Comparison of ENCODE assay signal across 12 mouse cellular contexts in the genomic region with DNA sequence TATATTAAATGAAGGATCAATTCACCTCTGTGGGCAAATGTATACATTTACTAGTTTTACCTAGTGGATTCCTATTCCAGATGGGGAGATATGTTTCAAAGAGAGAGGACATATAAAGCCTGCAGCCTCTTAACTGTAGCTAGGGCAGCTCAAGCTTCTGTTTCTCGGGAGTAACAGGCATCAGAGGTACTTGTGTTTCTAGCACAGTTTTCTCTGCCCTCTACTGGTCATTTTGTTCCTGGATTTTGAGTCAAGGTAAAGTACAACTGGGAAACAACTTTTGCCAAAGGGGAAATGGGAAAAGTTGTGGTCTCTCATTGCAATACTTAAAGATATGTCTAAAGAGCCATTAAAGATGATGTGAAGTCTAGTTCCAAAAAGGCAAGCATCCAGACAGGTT. TPM values are rescaled to one million over a fixed set of nuclear protein-coding genes. Genes with fewer than 3 reads are reported as not detected.
DNase-seq lines count a peak whose midpoint lies in the region; ATAC-seq lines count a peak whose summit lies in the region.
"Had no signal": no experiment of that assay in that cellular context is flagged by ENCODE, and none has a peak within 500 bp of the region (broad histone marks: within the 10 kb centered on the region; RNA-seq: fewer than 3 reads in every experiment).

No protein-coding gene starts in this region.

- H3K4me3 ChIP-seq in kidney, embryonic 15.5 days (replicated peaks) = no peak overlapping the region
- H3K4me3 ChIP-seq: myocyte; stomach, embryonic 15.5 days had no signal

- H3K9me3 ChIP-seq in kidney, embryonic 15.5 days (replicated peaks) = no peaks in the 10 kb centered on the region
- H3K9me3 ChIP-seq: stomach, embryonic 15.5 days had no signal

- WGBS in kidney, embryonic 15.5 days = 17% methylated on average over 1 of the region's 1 CpGs

- no peak overlapping the region for H3K4me2 ChIP-seq in kidney, embryonic 15.5 days
- H3K4me2 ChIP-seq: stomach, embryonic 15.5 days had no signal

- no peaks in the 10 kb centered on the region for H3K27me3 ChIP-seq in kidney, embryonic 15.5 days
- H3K27me3 ChIP-seq: stomach, embryonic 15.5 days had no signal

- H3K4me1 ChIP-seq in kidney, embryonic 15.5 days = peaks cover 7% of the 10 kb centered on the region
- H3K4me1 ChIP-seq: stomach, embryonic 15.5 days had no signal

- peak; percentile 37 for DNase-seq in embryo, embryonic 10 days (ENCODE audit: low spot score)
- no peak for DNase-seq in embryo, embryonic 9.5 days (ENCODE audit: extremely low spot score)
- DNase-seq in kidney, postnatal 14 days = peak; percentile 27
- DNase-seq in right cerebral cortex, adult 18-20 months = peak; percentile 22
- no peak for DNase-seq in right cerebral cortex, postnatal 14 days
- DNase-seq in spleen, postnatal 10 days (ENCODE audit: low spot score in 2 of 2) = no peak
- DNase-seq in layer of hippocampus, adult 8-10 months (ENCODE audit: low spot score in 2 of 2) = no peak

- no peak overlapping the region for H3K9ac ChIP-seq in kidney, embryonic 15.5 days
- H3K9ac ChIP-seq: stomach, embryonic 15.5 days had no signal

- H3K27ac ChIP-seq in kidney, embryonic 15.5 days = no peak overlapping the region
- H3K27ac ChIP-seq: stomach, embryonic 15.5 days had no signal

- no peaks in the 10 kb centered on the region for H3K36me3 ChIP-seq in kidney, embryonic 15.5 days
- H3K36me3 ChIP-seq: stomach, embryonic 15.5 days had no signal

- no peak for ATAC-seq in kidney, embryonic 15.5 days (replicated peaks; ENCODE audit: low FRiP score)

RNA-seq across cellular contexts. Expression of a gene that starts 37.1 kb away (rescaled TPM):
- polyA plus RNA-seq in kidney, embryonic 15.5 days (2015; fragmentation: Nextera tagmentation; extraction: Ambion mirVana) = 0.99 and 1.2 TPM in 2 replicates
- under 1 TPM in 1 of 4 experiments, not detected in 3; 0.09 TPM for total RNA-seq in layer of hippocampus, adult 8-10 months (2022)
- total RNA-seq: common myeloid progenitor, adult 5-6 weeks had no signal
- polyA plus RNA-seq: liver, embryonic 16.5 days; myocyte; stomach, embryonic 15.5 days had no signal

Comparison
In these comparisons a context has a peak if more than half of its experiments do, and no peak if none do; other contexts are left out.
1. DNase-seq: peak in embryo, embryonic 10 days (single experiment), kidney, postnatal 14 days (single experiment) and right cerebral cortex, adult 18-20 months (single experiment); none in embryo, embryonic 9.5 days (single experiment), right cerebral cortex, postnatal 14 days (single experiment), spleen, postnatal 10 days (0 of 2) and layer of hippocampus, adult 8-10 months (0 of 2).